Mouse (Mus musculus): Measurements from ENCODE around the gene Hes3. TPM values are rescaled to one million over a fixed set of nuclear protein-coding genes. Genes with fewer than 3 reads are reported as not detected.

Gene Hes3
- total RNA-seq, 2 experiments from 2014 or later: not detected

DNA sequence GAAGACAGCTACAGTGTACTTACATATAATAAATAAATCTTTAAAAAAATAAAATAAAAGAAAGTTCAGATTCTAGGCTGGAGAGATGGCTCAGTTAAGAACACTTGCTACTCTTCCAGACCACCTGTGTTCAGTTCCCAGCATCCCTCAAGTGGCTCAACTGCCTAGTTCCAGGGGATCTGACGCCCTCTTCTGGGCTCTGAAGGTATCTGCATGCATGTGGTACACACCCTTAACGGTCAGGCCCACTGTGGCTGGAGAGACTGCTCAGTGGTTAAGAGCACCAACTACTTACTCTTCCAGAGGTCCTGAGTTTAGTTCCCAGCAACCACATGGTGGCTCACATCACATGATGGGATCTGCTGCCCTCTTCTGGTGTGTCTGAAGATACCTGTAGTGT, 13.5 kb downstream of the Hes3 start:
- no peak for DNase-seq

DNA sequence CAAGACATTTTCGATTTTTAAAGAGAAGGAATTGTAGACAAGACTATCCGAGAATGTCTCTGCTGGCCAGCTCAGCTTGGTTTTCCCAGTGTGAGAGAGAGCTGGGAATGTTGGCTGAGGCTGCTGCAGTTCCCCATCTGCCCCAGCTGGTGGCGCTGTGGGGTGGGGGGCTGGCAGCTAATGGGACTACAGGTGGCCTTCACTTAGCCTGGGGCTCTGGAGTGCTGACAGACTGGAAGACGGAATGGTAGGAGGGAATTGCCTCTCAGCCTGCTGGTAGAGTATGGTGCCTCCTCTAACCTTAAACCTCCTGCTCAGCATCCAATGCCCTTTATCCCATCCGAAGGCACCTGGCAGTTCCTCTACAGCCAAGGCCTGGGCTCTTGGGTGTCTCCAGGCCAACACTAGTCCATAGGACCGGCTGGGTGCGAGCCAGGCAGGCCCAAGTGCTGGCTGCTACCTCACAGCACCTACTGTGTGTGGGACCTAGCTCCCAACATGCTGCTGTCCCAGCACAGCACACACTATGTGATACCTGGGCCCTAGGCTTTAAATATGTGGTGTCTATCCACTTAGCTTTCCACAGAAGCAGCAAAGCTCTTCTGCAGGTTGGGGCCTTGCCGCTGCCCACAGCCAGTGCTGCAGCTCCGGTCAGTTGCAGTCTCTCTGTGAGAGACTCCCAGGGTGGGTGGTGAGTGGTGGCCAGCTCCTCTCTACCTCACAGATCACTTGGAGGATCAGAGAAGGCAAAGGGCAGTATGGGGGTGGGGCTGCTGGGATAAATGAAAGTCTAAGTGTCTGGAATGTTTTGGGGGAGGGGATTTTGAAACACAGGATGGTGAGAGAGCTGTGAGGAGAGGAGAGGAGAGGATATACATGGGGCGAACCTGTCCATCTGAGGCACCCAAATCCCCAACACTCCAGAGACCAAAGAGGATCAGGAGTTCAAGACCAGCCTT, 14.8 kb downstream of the Hes3 start:
- no peak for DNase-seq

DNA sequence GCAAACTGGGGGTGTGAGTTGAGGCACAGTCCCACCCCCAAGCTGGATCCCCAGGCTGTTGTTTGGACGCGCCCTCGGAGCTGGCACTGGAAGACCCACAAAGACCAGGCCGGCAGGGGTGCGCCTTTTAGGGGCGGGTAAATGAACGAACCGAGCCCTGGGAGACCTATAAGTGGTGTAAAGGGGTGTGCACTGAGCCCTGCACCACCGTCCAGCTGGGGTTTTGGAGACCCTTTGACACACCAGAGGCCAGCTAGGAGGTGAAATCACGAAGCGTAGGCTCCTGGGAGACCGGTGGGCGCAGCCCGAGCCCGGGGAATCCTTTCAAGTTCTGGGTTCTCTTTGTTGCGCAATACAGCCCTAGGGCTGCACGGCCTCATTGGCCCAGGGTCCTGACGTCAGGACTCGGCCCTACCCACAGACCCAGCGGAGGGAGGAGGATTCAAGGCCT, 16.8 kb downstream of the Hes3 start:
- DNase-seq: peak; percentile 73 to 76

DNA sequence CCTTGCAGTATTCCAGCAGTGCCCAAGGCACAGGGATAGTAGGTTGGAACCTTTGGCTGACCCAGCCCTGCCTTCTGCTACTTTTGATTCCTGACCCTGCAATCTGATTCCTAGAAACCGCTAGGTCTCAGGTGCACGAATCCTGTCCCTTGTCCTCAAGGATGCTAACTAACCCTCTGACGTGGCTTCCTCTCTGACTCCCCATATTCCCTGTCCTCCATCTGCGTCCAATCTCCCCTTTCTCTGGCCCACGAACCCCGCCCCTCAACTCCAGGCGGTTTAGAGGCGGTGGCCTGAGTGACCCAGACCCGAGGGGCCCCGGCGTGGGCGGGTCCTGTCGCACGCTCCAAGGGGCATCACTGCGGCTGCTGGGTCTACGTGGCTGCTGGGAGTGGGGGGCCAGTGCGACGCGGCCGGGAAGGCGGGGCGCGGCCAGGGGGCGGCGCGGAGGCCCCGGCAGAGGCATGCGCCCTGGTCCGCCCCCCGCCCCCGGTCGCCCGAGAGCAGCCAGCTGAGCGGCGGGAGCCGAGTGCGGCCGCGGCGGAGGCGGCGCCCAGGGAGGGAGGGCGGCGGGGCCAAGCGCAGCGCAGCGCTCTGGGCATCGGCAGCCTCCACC, 17.7 kb downstream of the Hes3 start, which contains the start of gene Gpr153:
Gpr153 (plus strand) TSS at position 612 of the 616 bp plus-strand sequence.
- DNase-seq: peak; percentile 67 to 78

DNA sequence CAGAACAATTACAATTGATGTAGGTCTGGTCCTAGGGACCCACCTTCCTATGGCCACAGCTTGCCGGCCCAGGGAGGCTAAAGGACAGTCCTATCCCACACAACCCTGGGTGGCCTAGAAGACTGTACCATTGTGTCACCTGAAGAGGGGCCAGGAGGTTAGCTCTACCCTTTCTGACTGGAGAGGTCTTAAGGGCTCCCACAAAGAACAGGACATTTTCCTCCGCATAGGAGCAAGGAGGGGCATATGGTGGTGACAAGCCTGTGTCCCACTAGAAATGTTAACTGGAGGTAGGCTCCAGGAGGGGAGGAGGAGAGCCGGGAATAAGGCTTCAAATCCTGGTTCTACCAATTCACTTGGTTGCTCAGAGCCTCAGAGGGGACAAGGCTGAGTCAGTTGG, 18.3 kb downstream of the Hes3 start:
- DNase-seq: peak in 1 of 2 experiments; percentile 46

DNA sequence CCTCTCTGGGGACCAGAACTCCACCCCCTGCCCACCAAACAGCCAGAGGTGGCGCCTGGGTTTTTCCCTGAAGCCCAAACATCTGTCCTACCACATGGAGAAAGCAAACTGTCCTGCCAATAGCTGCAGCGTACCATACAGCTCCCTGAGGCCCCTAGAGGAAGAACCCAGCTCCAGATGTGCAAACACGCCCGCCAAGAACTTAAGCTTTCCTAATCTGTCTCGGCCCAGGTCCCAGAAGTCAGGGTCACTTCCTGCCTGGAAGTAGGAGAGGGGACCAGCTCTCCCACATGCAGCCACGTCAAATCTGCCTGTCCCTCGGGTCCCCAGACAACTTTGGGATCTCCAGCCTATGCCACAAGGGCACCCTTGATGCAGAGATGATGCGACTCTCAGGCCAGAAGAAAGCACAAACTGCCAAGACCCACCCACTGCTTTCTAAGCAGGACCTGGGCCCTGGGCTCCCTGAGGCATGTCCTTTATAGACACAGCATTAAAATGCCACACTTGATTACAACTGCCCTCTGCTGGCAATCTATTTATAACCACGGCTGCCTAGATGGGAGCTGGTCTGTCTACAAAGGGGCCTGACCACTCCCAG, 18.9 kb downstream of the Hes3 start:
- peak; percentile 86 to 92 for DNase-seq

DNA sequence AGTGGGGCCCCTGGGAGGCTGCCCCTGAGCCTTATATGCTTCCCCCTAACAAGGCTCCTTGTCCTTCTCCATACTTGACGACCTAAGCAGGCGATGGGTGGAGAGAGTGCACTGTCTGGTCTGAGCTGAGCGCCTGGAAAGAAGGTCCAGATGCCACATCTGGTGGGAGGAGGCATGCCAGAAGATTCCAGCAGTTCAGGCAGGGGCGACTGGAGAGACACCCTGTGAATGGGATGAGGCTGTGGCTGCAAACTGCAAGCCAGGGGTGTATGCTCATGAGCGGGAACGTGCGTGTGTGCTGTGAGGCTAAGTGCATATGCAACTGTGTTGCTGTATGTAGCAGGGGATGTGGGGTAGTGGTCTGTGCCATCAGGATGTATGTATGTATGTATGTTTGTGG, 19.5 kb downstream of the Hes3 start:
- no peak for DNase-seq

DNA sequence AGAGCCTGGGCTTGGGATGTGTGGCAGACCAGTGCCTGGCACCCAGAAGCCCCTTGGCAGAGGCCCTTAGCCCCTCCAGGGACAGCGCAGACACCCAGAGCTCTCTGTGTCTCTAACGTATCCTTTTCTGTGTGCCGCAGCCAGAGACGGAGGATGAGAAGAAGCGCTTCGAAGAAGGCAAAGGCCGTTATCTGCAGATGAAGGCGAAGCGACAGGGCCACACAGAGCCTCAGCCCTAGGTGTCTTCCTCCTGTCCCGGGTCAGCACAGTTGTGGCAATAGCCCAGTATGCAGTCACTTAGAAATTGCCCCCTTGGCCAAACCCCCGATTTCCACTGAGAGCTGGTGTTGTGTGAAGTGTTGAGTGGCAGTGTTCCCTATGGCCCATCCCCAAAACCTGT, 20.1 kb downstream of the Hes3 start:
- DNase-seq: no peak

DNA sequence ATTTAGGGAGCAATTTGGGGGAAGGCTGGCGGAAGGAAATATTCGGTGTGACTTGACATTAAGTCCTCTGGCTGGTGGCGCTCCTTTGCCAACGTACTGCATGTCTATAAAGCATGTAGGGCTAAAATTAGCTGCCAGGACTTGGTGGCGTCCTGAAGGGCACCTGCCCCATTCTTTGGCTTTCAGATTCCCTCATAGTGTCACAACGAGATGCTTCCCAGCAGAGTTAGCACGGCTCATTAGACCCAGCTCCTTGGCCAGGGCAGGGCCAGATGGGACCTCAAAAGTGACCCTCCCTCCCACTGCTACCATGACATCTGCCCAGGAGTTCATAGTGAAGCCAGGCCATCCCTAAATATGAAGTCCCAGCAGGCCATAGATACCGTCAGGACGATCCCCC, 20.9 kb downstream of the Hes3 start:
- DNase-seq: peak in 1 of 2 experiments; percentile 45

DNA sequence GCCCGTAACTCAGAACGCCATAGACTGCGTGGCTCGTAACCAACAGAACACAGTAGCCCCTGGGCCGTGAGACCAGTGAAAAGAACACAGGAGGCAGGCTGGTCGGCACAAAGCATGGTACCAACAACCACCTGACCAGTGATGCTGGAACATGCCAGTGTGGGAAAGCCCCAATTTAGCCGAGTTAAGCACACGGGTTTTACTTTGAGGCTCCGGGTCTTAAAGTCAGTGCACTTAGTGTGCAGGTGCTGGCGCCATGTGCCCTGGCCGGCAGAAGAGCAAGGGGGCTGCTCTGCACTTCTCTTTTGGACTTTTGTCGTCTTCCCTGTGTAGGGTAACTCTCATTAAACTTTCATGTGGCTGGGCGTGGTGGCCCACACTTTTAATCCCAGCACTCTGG, 21.5 kb downstream of the Hes3 start:
- no peak for DNase-seq

DNA sequence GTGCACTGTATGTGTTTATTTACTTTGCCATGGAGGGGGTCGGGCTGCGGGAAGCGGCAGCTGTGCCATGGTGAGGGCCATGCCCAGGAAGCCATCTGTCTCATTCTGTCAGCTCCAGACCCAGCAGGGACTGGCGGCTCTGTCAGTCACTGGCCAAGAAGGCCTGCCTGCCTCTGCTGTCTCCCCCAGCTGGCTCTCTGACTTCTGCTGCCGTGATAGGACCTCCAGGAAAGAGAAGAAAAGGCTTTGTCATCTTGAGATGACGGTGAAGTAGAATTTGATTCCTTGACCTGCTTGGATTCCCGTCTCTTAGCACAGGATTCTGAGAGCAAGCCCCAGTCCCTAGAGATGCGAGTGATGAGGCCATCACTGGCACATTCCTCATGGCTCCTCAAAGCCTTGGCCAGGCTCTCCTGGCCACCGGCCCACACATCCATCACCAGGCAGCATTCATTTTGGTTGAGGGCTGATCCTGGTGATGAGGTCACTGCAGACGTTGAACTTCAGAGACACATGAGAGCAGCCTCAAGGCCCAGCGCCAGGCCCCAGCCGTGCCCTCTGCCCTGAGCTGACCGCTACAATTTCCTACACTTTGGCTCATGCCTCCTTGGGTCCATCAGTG, 23.6 kb downstream of the Hes3 start:
- DNase-seq: peak; percentile 59 to 75

DNA sequence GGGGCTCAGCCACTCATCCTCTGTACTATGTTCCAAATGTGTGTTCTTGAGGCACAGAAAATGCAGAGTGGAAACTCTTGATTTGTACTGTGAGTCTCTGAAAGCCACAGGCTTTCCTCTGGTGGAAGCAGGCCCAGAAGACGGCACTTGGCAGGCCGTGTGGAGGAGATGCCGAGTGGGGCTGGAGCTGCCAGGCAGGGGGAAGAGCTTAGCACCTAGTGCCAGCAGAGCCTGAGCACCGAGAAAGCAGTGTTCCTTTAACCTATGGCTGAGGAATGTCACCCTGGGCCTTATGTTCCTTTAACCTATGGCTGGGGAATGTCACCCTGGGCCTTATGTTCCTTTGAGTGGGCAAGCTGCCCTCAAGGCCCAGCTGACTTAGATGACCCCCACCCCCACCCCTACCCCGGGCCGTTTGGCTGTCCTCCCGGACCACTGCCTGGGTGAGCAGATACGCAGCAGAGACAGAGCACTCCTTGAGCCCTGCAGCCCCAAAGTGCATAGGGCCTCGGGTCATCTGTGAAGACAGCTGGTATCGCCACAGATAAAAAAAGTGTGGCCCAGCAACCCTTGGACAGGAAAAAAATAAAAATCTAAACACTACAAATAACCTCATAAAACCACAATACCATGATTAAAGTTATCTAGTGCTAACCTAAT, 25.1 kb downstream of the Hes3 start:
- DNase-seq: peak; percentile 66 to 73

DNA sequence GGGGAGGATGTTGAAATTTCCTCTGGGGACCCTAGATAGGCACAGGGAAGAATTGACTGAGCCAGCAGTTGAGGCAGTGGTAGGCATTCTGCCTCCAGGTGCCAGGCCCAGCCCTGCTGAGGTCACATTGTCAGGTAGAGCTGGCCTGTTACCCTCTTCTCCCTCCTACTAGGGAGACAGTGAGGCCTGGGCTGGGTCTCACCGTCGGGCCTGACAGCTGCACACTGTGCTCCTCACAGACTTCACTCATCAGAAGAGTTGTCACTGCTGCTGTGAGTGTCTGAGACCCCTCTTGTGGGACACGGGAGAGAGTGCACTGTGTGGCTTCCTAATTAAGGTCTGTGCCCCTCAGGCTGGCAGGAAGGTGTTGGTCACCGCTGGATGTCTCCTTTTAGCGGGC, 25.7 kb downstream of the Hes3 start:
- no peak for DNase-seq

DNA sequence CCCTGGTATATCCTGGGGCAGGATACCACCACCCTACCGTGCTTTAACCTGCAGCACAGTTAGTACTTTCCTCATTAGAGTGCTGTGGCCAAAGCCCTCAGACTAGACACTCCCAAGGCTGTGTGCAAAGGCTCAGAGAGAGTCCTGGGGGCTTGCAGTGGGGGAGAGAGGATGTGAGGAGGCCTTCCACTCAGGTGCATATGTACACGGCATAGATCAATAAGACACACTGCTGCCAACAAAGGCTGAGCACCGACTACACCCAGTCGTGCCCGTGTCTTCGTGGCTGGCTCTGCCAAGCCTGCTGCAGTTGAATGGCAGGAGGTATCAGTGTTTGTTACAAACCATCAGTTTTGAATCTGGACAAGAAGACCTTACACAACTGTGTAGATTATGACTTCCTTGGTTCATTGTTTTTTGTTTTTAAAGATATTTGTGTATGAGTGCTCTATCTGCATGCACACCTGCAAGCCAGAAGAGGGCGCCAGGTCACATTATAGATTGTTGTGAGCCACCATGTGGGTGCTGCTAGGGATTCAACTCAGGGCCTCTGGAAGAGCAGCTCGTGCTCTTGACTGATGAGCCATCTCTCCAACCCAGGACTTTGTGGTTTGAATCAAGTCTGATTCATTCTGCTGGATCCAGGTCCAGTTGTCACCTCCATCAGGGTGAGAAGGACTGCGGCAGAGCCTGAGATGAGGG, 26.4 kb downstream of the Hes3 start:
- DNase-seq: no peak

DNA sequence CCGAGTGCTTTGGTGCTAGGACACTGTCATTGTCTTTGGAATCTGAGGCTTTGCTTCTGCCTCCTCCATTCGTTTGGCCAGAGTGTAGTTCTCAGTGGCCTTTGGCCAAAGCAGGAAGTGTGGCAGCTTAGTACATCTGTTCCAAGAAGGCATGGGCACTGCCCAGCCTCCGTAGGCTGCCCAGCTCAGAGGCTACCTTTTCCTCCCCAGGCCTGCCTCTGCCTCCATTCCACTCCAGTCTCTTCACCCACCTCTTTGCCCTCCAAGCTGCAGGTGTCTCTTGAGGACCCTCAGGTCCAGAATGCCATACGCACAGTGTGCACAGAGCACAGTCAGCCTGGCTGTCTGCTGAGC, 27.3 kb downstream of the Hes3 start:
- no peak for DNase-seq

DNA sequence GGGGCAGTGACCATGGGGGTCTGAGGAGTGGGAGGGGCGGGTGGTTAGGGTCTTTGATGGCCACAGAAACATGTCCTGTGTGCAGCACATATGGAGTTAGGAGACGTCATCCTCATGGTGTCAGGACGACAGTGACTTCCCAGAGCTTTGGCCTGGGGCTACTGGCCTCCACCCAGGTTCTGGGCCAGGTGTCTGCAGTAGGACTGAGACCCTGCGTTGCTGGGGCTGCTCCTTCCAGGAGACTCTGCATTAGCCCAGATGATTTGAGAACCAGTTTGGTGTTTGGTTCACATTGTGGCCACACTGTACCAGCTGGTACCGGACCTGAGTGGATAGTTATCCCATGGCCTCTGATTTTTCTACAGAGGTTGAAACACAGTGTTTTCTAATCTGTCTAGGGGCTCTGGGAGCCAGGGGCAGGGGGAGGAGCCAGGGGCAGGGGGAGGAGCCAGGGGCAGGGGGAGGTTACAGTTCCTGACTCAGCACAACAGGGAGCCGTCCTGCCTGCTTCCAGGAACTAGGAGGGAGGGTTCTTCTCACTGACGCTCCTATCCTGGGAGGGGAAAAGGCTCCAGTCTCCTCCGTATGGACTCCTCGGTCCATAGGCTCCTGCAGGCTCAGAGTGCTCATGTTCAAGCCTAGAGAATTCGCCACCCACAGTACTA, 27.8 kb downstream of the Hes3 start:
- no peak for DNase-seq

DNA sequence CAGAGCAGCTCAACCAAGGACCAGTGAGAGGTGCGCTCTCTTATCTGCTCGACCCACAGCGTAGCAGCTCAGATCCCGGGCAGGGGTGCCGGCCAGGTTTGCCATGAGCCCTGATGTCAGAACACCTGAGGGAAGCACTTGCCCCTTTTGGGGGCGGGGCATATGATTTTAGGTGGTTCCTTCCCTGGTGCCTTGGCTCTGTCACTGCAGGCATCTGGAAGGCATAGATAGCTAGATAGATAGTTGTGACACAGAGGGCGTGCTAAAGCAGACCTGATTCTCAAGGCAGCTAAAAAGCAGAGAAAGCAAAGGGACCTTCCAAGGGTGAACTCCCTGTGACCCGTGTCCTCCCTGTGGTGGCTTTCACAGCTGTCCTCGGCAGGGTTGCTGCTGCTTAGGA, 28.4 kb downstream of the Hes3 start:
- no peak for DNase-seq

DNA sequence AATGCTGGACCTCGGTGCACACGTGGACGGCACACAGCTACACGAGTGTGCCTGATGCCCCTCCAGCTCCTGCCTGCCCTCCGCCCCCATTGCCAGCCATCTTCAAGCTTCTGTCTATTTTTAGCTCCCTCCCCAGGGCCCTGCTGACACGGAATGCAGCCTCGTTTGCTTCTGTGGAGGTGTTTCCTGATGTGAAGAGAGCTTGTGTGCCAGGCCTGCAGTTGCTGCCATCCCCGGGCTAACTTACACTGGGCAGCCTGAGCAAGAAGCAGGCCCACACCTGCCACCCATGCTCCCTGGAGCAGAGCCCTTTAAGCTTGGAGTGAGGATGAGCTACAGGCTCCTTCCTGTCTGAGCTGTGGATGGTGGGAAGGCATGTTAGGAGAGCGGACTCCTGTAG, 29.3 kb downstream of the Hes3 start:
- DNase-seq: peak; percentile 58 to 76

DNA sequence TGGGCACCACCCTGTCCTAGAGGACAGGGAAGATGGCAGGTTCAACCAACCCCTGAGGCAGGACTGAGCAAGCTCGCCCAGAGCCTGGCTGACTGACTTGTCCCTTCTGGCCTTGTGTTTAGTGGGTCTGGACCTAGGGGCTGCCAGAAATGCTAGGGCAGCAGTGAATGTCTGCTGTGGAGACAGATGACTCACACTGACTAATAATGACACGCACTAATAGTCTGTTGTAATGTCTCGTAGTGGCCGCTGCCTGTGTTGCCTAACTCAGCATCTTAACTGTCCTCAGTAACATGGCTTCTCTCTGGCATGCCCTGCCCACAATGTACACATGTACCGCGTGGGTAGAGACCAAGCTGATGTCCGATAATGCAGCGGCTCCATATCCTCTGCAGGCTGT, 31.0 kb downstream of the Hes3 start:
- no peak for DNase-seq

DNA sequence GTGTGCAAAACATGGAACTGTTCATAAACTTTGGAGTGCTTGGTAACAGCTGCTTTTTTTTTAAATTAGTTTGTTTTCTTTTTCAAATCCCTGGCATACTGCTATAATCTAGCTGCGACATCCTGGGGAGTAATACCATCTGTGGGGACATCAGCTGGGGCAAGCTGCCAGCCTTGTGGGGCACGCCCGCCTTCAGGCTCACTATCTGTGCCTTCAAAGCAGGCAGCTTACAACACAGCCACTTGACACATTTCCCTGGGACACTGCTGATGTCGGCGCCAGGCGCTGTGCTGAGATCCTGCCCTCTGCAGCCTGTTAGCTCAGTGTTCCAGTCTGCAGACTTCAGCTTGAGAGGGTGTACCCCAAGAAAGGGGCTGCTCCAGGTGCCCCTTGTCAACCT, 34.4 kb downstream of the Hes3 start:
- peak; percentile 82 to 86 for DNase-seq

DNA sequence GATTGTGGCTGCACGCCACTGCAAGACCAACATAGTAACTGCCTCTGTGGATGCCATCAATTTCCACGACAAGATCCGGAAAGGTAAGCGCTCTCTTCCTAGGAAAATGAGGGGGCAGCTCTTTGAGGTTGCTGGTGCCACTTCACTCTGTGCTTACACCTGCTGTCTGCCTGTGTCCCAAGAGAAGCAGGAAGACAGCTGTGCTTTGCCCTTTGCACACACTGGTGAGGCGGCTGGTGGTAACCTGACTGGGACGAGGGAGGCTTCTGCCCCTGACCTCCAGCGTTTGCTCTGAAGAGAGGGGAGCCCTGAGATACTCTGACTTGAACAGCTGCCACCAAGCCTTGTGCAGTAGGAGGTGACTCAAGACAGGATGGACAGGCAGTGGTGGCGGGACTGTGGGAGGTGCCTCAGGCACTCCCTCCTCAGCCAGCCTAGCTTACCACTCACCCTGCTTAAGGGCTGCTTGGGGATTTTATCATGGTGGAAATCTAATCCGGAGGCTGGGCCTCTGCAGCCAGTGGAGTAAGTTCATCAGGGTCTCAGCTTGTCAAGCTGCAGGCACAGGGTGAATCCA, 38.2 kb downstream of the Hes3 start:
- DNase-seq: no peak

All from heart, adult 18-20 months (tissue).